Mouse (Mus musculus) heart, postnatal 0 days (tissue): ENCODE measurements at regions not wholly inside any gene's neighbourhood (a gene's known extent, or its start where the extent isn't known, plus 50 kb on each side); places are given as distances from the start of the nearest gene placed in this dataset.
A peak's percentile ranks its signal among the peaks of the same experiment; 100 is the strongest.

Experiments
- ATAC-seq: fragments of 200-750 bp; cut with Nextera tagmentation; 2 replicates; pipeline ENCODE4 v1.8.0; 2017; ENCODE audit warnings: low read depth, moderate number of reproducible peaks, moderate library complexity; ENCODE audit not compliant: insufficient read depth
- DNase-seq: peaks from one replicate; pipeline ENCODE4 v3.0.0-alpha.2; 2016; ENCODE audit warnings: low spot score
- H3K27ac ChIP-seq: fragments of 300-500 bp; sonication (generic); 2 replicates; pipeline ENCODE4 v1.5.1; 2014; ENCODE audit warnings: low read depth, mild to moderate bottlenecking
- H3K27me3 ChIP-seq: fragments of 300-500 bp; sonication (generic); 2 replicates; pipeline ENCODE4 v1.6.1; 2014; ENCODE audit warnings: low read length, mixed read lengths; ENCODE audit not compliant: control insufficient read depth, insufficient read depth
- H3K36me3 ChIP-seq: fragments of 300-500 bp; sonication (generic); replicated peaks from 2 replicates; pipeline ENCODE4 v1.6.1; 2014; ENCODE audit warnings: low read length, mixed read lengths; ENCODE audit not compliant: control insufficient read depth, insufficient read depth
- H3K4me1 ChIP-seq: fragments of 300-500 bp; sonication (generic); 2 replicates; pipeline ENCODE4 v1.6.1; 2014; ENCODE audit warnings: antibody characterized with exemption; ENCODE audit not compliant: control insufficient read depth, insufficient read depth
- H3K4me2 ChIP-seq: fragments of 300-500 bp; sonication (generic); 2 replicates; pipeline ENCODE4 v1.6.1; 2014; ENCODE audit warnings: low read depth, mild to moderate bottlenecking, low read length, moderate library complexity
- H3K4me3 ChIP-seq: fragments of 300-500 bp; sonication (generic); 2 replicates; pipeline ENCODE4 v1.5.1; 2014; ENCODE audit warnings: low read depth, low read length
- H3K9ac ChIP-seq: fragments of 300-500 bp; sonication (generic); replicated peaks from 2 replicates; pipeline ENCODE4 v1.6.1; 2014; ENCODE audit warnings: low read depth, low read length, mixed read lengths
- H3K9me3 ChIP-seq: fragments of 300-500 bp; sonication (generic); replicated peaks from 2 replicates; pipeline ENCODE4 v1.6.1; 2016; ENCODE audit warnings: low read length; ENCODE audit not compliant: control insufficient read depth
- CTCF ChIP-seq: IDR thresholded peaks from 2 replicates; pipeline ENCODE4 v1.5.1; 2016; ENCODE audit warnings: antibody characterized with exemption, control low read depth, low read depth
- EP300 ChIP-seq: IDR thresholded peaks from 2 replicates; pipeline ENCODE4 v1.6.1; 2016; ENCODE audit warnings: antibody characterized with exemption, low read depth
- WGBS: fragments of 180-500 bp; shearing (Covaris S2); extraction: QIAGEN DNeasy Blood & Tissue Kit; methylation state at CpG from one replicate; pipeline ENCODE4 v1.1.7; 2014; 5-methylcytosine and 5-hydroxymethylcytosine counted together

GRCm38 (mm10) chr7:136047364-136047945 lies 331.3 kb upstream of the Mki67 start:
- H3K27me3 ChIP-seq: no peaks in the 10 kb centered on the region
- H3K36me3 ChIP-seq: no peaks in the 10 kb centered on the region
- H3K27ac ChIP-seq: peak overlapping the region; percentile 82
- no peaks in the 10 kb centered on the region for H3K9me3 ChIP-seq
- H3K9ac ChIP-seq: no peak overlapping the region; the same call in 1 of the 2 replicates
- TF ChIP-seq EP300 (no peak), CTCF (no peak)
- 0 out of 2 replicates have a peak, but pooled peaks have one; percentile 19 for ATAC-seq
- no peak for DNase-seq
- no peak overlapping the region for H3K4me3 ChIP-seq
- H3K4me1 ChIP-seq: peaks cover 31% of the 10 kb centered on the region
- WGBS: 68% methylated on average over 7 of the region's 7 CpGs
- H3K4me2 ChIP-seq: no peak overlapping the region; the same call in 1 of the 2 replicates

- DNase-seq (no peak), ATAC-seq (no peak)
- no peak overlapping the region for H3K9ac ChIP-seq
- 65% methylated on average over 7 of the region's 8 CpGs for WGBS
- H3K36me3 ChIP-seq: no peaks in the 10 kb centered on the region
- H3K4me3 ChIP-seq: no peak overlapping the region
- H3K9me3 ChIP-seq: no peaks in the 10 kb centered on the region
- TF ChIP-seq EP300 (no peak), CTCF (no peak)
- H3K4me1 ChIP-seq: peaks cover 34% of the 10 kb centered on the region
- H3K4me2 ChIP-seq: no peak overlapping the region
- no peaks in the 10 kb centered on the region for H3K27me3 ChIP-seq
- no peak overlapping the region for H3K27ac ChIP-seq
Observed at GRCm38 (mm10) chr7:136048925-136049586, 332.9 kb upstream of the Mki67 start.

GRCm38 (mm10) chr7:136049587-136049930 lies 333.4 kb upstream of the Mki67 start:
- Histone ChIP-seq H3K9me3 (no peaks in the 10 kb centered on the region), H3K27me3 (no peaks in the 10 kb centered on the region), H3K4me2 (no peak overlapping the region), H3K9ac (no peak overlapping the region), H3K4me1 (peaks cover 34% of the 10 kb centered on the region), H3K27ac (no peak overlapping the region), H3K36me3 (no peaks in the 10 kb centered on the region), H3K4me3 (no peak overlapping the region)
- WGBS: 59% methylated on average over 4 of the region's 4 CpGs
- DNase-seq: no peak
- no peak for ATAC-seq
- no peak for TF ChIP-seq EP300
- no peak for TF ChIP-seq CTCF

GRCm38 (mm10) chr7:136050116-136050515 lies 334.0 kb upstream of the Mki67 start:
- H3K9ac ChIP-seq: no peak overlapping the region
- DNase-seq (no peak), ATAC-seq (no peak)
- H3K36me3 ChIP-seq: no peaks in the 10 kb centered on the region
- no peak overlapping the region for H3K27ac ChIP-seq
- H3K4me1 ChIP-seq: peaks cover 34% of the 10 kb centered on the region
- TF ChIP-seq EP300 (no peak), CTCF (peak; percentile 32; the same call in 1 of the 2 replicates)
- no peak overlapping the region for H3K4me2 ChIP-seq
- no peaks in the 10 kb centered on the region for H3K9me3 ChIP-seq
- WGBS: 58% methylated on average over 3 of the region's 3 CpGs
- no peak overlapping the region for H3K4me3 ChIP-seq
- H3K27me3 ChIP-seq: no peaks in the 10 kb centered on the region

- Histone ChIP-seq H3K4me2 (no peak overlapping the region), H3K27me3 (no peaks in the 10 kb centered on the region), H3K4me3 (no peak overlapping the region), H3K4me1 (peaks cover 8% of the 10 kb centered on the region), H3K27ac (no peak overlapping the region), H3K9me3 (no peaks in the 10 kb centered on the region), H3K36me3 (no peaks in the 10 kb centered on the region), H3K9ac (no peak overlapping the region)
- TF ChIP-seq EP300 (no peak), CTCF (no peak)
- DNase-seq: no peak
- WGBS: 70% methylated on average over 16 of the region's 16 CpGs
- no peak for ATAC-seq
Observed at GRCm38 (mm10) chr7:136056876-136057484, 340.8 kb upstream of the Mki67 start.
